Mouse (Mus musculus) cortical plate, adult 2 months (tissue): ENCODE measurements around the gene Pstpip1.

Source experiments
- CTCF ChIP-seq: fragments of 200-500 bp; IDR thresholded peaks from 2 replicates; pipeline ENCODE4 v1.5.1; 2011; ENCODE audit warnings: mild to moderate bottlenecking, control low read depth, low read length; ENCODE audit not compliant: insufficient read depth; ENCODE audit errors: extremely low read depth
- POLR2A ChIP-seq: fragments of 200-500 bp; IDR thresholded peaks from 2 replicates; pipeline ENCODE4 v1.6.1; 2011; ENCODE audit warnings: mild to moderate bottlenecking, low read length, control low read depth; ENCODE audit not compliant: insufficient read depth; ENCODE audit errors: extremely low read depth

DNA sequence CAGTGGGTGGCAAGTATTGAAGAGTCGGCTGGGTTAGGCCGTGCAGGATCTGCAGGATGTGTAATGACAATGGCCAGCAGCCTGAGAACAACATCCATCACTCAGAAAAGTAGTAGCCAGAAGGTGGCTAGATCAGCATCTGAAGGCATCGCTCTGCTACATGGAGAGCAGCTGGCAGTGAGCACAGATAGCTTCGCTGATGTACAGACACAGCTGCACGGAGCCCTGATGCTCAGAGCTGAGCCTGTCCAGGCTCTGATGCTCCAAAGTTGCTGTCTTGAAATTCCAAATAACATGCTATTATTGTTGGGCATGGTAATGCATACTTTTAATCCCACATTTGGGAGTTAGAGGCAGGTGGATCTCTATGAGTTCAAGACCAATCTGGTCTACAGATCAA lies 3.2 kb upstream of the Pstpip1 start:
- no peak for TF ChIP-seq CTCF
- no peak for TF ChIP-seq POLR2A
